Mouse (Mus musculus) liver, postnatal 0 days (tissue): ENCODE results near the gene Tstd3.

Experiments used
- CTCF ChIP-seq: sonication (generic); IDR thresholded peaks from 2 replicates; pipeline ENCODE4 v1.5.1; 2016; ENCODE audit warnings: antibody characterized with exemption, low read depth
- EP300 ChIP-seq: IDR thresholded peaks from 2 replicates; pipeline ENCODE4 v1.6.1; 2016; ENCODE audit warnings: antibody characterized with exemption, low read depth, mild to moderate bottlenecking

- TF ChIP-seq CTCF (no peak), EP300 (no peak)
These were observed 26.6 kb upstream of the Tstd3 start for GRCm38 (mm10) chr4:21793631-21794030.
